Mouse (Mus musculus) stomach, embryonic 14.5 days (tissue): ENCODE measurements around the gene Tbc1d13. TPM values are rescaled to one million over a fixed set of nuclear protein-coding genes. Genes with fewer than 3 reads are reported as not detected.
"Not testable (repeated sequence)": the region's sequence is repeated elsewhere in the genome, so short reads cannot be mapped to it uniquely, and the experiment has no call there.

Experiments used
- ATAC-seq: fragments of 200-750 bp; cut with Nextera tagmentation; 2 replicates; pipeline ENCODE4 v1.8.0; 2017; ENCODE audit warnings: low read depth, moderate TSS enrichment; ENCODE audit not compliant: insufficient number of reproducible peaks, insufficient read depth, low FRiP score
- H3K27ac ChIP-seq: fragments of 300-500 bp; sonication (generic); 2 replicates; pipeline ENCODE4 v1.5.1; 2014; ENCODE audit warnings: mild to moderate bottlenecking, low read length, moderate library complexity, mixed read lengths
- H3K27me3 ChIP-seq: fragments of 300-500 bp; sonication (generic); 2 replicates; pipeline ENCODE4 v1.6.1; 2014; ENCODE audit warnings: low read length, control low read depth, mixed read lengths; ENCODE audit not compliant: control insufficient read depth, insufficient read depth
- H3K36me3 ChIP-seq: fragments of 300-500 bp; sonication (generic); 2 replicates; pipeline ENCODE4 v1.6.1; 2014; ENCODE audit warnings: mild to moderate bottlenecking, control low read depth, low read length, moderate library complexity, mixed read lengths; ENCODE audit not compliant: control insufficient read depth, insufficient read depth
- H3K4me1 ChIP-seq: fragments of 300-500 bp; sonication (generic); 2 replicates; pipeline ENCODE4 v1.6.1; 2014; ENCODE audit warnings: low read length, control low read depth, mixed read lengths; ENCODE audit not compliant: control insufficient read depth, insufficient read depth
- H3K4me2 ChIP-seq: fragments of 300-500 bp; sonication (generic); replicated peaks from 2 replicates; pipeline ENCODE4 v1.6.1; 2014; ENCODE audit warnings: low read depth, low read length, control low read depth
- H3K4me3 ChIP-seq: fragments of 300-500 bp; sonication (generic); 2 replicates; pipeline ENCODE4 v1.5.1; 2014; ENCODE audit warnings: low read depth, low read length, control low read depth
- H3K9ac ChIP-seq: fragments of 300-500 bp; sonication (generic); replicated peaks from 2 replicates; pipeline ENCODE4 v1.6.1; 2014; ENCODE audit warnings: low read depth, mild to moderate bottlenecking, control low read depth, low read length, moderate library complexity, mixed read lengths
- H3K9me3 ChIP-seq: fragments of 300-500 bp; sonication (generic); 2 replicates; pipeline ENCODE4 v1.6.1; 2016; ENCODE audit warnings: low read depth, low read length, control low read depth; ENCODE audit not compliant: control insufficient read depth
- WGBS: fragments of 180-500 bp; shearing (Covaris S2); extraction: QIAGEN DNeasy Blood & Tissue Kit; methylation state at CpG from one replicate; pipeline ENCODE4 v1.1.7; 2014; 5-methylcytosine and 5-hydroxymethylcytosine counted together
- polyA plus RNA-seq: library from polyadenylated mRNA; unstranded; fragments of >200 nt; fragmentation: Nextera tagmentation; extraction: Ambion mirVana; gene quantifications from 2 replicates; pipeline ENCODE4 v1.2.1, GENCODE M21; 2014

Tbc1d13 gene
- polyA plus RNA-seq, 1 experiment from 2014 or later: 12.4 TPM

DNA sequence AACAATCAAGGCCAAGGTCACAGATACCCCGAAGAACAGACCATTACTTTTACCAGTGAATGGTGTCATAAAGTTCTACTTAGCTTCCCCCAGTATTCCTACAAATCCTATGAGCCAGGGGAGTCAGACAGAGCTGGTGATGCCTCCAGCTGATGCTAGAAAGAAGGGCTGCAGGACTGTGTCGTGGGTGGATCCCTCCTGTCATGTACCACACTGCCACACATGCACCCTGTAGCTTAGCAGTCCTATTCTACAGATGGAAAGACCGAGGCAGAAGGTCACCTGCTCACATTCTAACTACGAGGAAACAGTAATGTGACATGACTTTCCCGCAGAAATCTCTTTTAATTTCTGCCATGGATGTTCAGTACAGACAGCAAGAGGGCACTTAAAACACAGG is 10.8 kb upstream of the Tbc1d13 start:
- H3K9me3 ChIP-seq: no peaks in the 10 kb centered on the region
- no peaks in the 10 kb centered on the region for H3K27me3 ChIP-seq
- no peaks in the 10 kb centered on the region for H3K36me3 ChIP-seq
- H3K4me2 ChIP-seq: no peak overlapping the region
- H3K4me3 ChIP-seq: no peak overlapping the region
- H3K4me1 ChIP-seq: peaks cover 15% of the 10 kb centered on the region; the same call in 1 of the 2 replicates
- no peak overlapping the region for H3K9ac ChIP-seq
- WGBS: 86% methylated on average over 5 of the region's 5 CpGs
- no peak overlapping the region for H3K27ac ChIP-seq
- ATAC-seq: no peak

GRCm38 (mm10) chr2:30123729-30124471 is 9.6 kb upstream of the Tbc1d13 start:
- Histone ChIP-seq H3K36me3 (no peaks in the 10 kb centered on the region), H3K9me3 (no peaks in the 10 kb centered on the region), H3K4me3 (peak overlapping the region; percentile 85), H3K9ac (peak overlapping the region; percentile 69), H3K27ac (peak overlapping the region; percentile 92), H3K4me2 (peak overlapping the region; percentile 92), H3K4me1 (peaks cover 15% of the 10 kb centered on the region; the same call in 1 of the 2 replicates), H3K27me3 (no peaks in the 10 kb centered on the region)
- ATAC-seq: peak; percentile 70; the same call in 1 of the 2 replicates
- WGBS: 1% methylated on average over 44 of the region's 44 CpGs

DNA sequence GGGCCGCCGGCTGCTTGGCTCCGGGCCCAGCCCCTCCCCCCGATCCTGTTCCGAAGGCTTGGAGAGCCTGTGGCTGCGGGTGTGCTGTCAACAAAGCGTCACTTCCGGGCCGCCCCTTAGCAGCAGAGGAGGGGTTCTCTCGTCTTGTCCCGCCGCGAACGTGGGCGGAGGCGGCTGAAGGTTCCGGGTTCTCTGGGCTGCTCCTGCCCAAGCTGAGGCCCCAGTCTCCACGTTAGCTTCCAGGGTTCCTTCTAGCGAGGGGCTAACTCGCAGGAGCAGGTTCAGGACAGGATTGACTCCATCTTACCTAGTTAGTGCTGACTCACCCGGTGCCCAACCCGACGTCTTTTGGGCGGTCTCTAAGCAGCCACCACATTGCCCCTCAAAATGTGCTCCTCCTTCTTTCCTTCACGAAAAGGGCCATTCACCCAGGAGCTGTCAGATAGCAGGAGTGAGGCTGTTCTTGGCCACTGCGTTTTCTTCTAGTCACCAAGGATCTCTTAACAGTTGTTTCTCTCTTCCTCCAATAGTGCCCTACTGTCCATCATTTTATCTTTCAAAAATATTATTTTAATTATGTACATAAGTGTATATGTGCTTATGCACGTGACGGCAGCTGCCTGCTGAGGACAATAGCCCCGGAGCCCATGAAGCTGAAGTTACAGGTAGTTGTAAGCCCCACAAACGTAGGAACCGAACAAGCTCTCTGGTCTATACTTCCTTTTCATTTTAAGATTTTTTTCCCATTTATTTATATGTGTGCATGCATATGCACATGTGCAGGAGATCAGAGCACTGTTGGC is 8.9 kb upstream of the Tbc1d13 start, which contains the start of gene Zer1:
Gene Zer1 (minus strand): TSS at position 114 of the 803 bp plus-strand sequence.
- no peaks in the 10 kb centered on the region for H3K27me3 ChIP-seq
- peak; percentile 93 for ATAC-seq
- peak within 1 kb of the TSS; percentile 69 for H3K9ac ChIP-seq
- peaks cover 15% of the 10 kb centered on the region; the same call in 1 of the 2 replicates for H3K4me1 ChIP-seq
- peak within 1 kb of the TSS; percentile 85 for H3K4me3 ChIP-seq
- no peaks in the 10 kb centered on the region for H3K9me3 ChIP-seq
- 7% methylated on average over 31 of the region's 31 CpGs for WGBS
- H3K36me3 ChIP-seq: no peaks in the 10 kb centered on the region
- peak within 1 kb of the TSS; percentile 92 for H3K4me2 ChIP-seq
- peak within 1 kb of the TSS; percentile 92 for H3K27ac ChIP-seq

- ATAC-seq: no peak
- H3K27me3 ChIP-seq: no peaks in the 10 kb centered on the region
- no peak overlapping the region for H3K4me2 ChIP-seq
- H3K27ac ChIP-seq: no peak overlapping the region
- no peaks in the 10 kb centered on the region for H3K36me3 ChIP-seq
- no peak overlapping the region for H3K4me3 ChIP-seq
- H3K4me1 ChIP-seq: peaks cover 16% of the 10 kb centered on the region; the same call in 1 of the 2 replicates
- no peaks in the 10 kb centered on the region for H3K9me3 ChIP-seq
- WGBS: 30% methylated on average over 2 of the region's 2 CpGs
- H3K9ac ChIP-seq: no peak overlapping the region
Observed at GRCm38 (mm10) chr2:30128789-30129188, 4.8 kb upstream of the Tbc1d13 start.

- Histone ChIP-seq H3K27ac (no peak overlapping the region), H3K4me2 (no peak overlapping the region), H3K27me3 (no peaks in the 10 kb centered on the region), H3K4me1 (peaks cover 19% of the 10 kb centered on the region), H3K9me3 (no peaks in the 10 kb centered on the region), H3K9ac (no peak overlapping the region), H3K4me3 (no peak overlapping the region), H3K36me3 (no peaks in the 10 kb centered on the region)
- no peak for ATAC-seq
- WGBS: 77% methylated on average over 4 of the region's 4 CpGs
Observed at GRCm38 (mm10) chr2:30130156-30130555, 3.4 kb upstream of the Tbc1d13 start.

DNA sequence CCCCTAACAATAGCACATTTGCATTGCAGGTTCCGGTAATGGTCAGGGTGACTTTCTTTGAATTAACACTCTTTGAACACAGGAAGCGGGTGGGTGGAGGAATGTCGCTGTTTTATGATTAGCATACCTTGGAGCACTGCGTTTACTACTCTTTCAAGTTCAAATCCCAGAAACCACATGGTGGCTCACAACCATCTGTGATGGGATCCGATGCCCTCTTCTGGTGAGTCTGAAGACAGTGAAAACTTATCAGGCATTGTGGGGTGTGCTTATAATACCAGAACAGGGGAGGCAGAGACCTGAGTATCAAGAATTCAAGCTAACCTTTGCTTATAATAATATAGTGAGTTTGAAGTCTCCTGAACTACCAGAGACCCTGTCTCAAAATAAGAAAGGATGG is 2.3 kb upstream of the Tbc1d13 start:
- 66% methylated on average over 5 of the region's 5 CpGs for WGBS
- H3K4me3 ChIP-seq, ATAC-seq, H3K9me3 ChIP-seq, H3K27ac ChIP-seq, H3K9ac ChIP-seq, H3K36me3 ChIP-seq, H3K4me2 ChIP-seq, H3K27me3 ChIP-seq: not testable (repeated sequence)
- peaks cover 17% of the 10 kb centered on the region for H3K4me1 ChIP-seq

DNA sequence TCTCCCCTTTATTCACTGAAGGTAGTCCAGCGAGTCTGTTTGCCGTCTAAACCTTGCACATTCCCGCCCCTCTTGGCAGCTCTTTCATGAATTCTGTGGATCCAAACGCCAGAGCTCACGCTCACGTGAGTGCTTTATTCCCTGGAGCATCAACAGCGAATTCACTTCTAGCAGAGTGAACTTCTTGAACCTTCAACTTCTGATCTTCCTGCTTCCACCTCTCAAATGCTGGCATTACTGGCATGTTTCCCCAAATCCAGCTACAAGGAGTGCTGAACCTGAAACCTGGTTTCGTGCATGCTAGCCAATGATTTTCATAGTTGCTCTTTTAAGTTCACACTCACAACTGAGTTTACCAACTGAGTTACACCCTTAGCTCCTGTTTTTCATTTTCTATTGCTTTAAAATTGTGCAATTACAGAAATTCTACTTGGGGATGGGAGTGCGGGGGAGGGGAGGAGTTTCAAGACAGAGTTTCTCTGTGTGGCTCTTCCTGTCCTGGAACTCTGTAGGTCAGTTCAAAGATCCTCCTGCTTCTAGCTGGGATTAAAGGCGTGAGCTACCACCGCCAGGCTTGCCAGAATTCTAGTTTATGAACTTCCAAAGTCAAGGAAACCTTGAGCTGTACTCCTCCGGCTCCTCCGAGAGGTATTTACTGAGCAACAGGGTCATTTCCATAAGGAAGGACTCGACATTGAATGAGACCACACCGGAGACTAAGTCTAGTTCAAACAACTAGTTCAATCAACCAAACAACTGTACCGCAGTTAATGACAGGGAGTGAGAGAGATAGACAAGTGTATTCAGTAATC is 539 bp upstream of the Tbc1d13 start:
- ATAC-seq: no peak
- H3K4me2 ChIP-seq: peak overlapping the region; percentile 83
- no peaks in the 10 kb centered on the region for H3K27me3 ChIP-seq
- peak overlapping the region; percentile 71 for H3K9ac ChIP-seq
- H3K36me3 ChIP-seq: peaks cover 6% of the 10 kb centered on the region; the same call in 1 of the 2 replicates
- H3K4me3 ChIP-seq: peak overlapping the region; percentile 86
- 19% methylated on average over 16 of the region's 16 CpGs for WGBS
- peaks cover 17% of the 10 kb centered on the region for H3K4me1 ChIP-seq
- H3K27ac ChIP-seq: peak overlapping the region; percentile 81
- no peaks in the 10 kb centered on the region for H3K9me3 ChIP-seq

- H3K36me3 ChIP-seq: peaks cover 6% of the 10 kb centered on the region; the same call in 1 of the 2 replicates
- H3K27ac ChIP-seq: peak overlapping the region; percentile 75; the same call in 1 of the 2 replicates
- ATAC-seq: no peak
- 27% methylated on average over 6 of the region's 6 CpGs for WGBS
- peak overlapping the region; percentile 88 for H3K4me2 ChIP-seq
- peaks cover 17% of the 10 kb centered on the region for H3K4me1 ChIP-seq
- H3K4me3 ChIP-seq: peak overlapping the region; percentile 86
- H3K9ac ChIP-seq: peak overlapping the region; percentile 71
- H3K27me3 ChIP-seq: no peaks in the 10 kb centered on the region
- H3K9me3 ChIP-seq: no peaks in the 10 kb centered on the region
Observed at GRCm38 (mm10) chr2:30134378-30134711, 799 bp downstream of the Tbc1d13 start.
